Mouse (Mus musculus): ENCODE data around the gene Gm4297. TPM values are rescaled to one million over a fixed set of nuclear protein-coding genes. Genes with fewer than 3 reads are reported as not detected.

The Gm4297 gene
- total RNA-seq (2023): not detected

DNA sequence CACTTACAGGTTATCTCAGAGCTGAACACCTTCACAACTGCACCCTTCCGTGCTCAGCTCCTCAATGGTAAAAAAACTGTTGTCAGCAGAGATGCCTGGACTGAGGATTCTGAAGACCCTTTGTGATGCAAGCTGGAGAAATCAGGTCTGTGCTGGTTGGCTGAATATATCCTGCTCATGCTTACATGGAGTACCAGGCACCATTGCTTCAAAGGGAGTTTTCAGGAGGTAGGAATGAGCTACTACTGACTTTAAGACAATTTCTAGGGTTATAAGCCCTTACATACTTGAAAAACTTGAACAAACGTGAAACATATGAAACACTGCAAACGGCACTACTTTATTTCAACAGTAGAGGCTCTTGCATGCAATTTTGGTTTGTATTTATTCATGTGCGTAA, at the start of gene Gm4297:
Gm4297 (minus strand) TSS at position 101 of the 400 bp plus-strand sequence.

Other genes starting within 250 kb of the Gm4297 start
- gene Gm5934, start 74.1 kb downstream of the Gm4297 start, total RNA-seq (2023): not detected
- gene Gm5935, start 200.3 kb upstream of the Gm4297 start, total RNA-seq (2023): not detected